Mouse (Mus musculus) C2C12 (cell line): ENCODE results near the gene Sde2. TPM values are rescaled to one million over a fixed set of nuclear protein-coding genes. Genes with fewer than 3 reads are reported as not detected.
"Not testable (repeated sequence)": the region's sequence is repeated elsewhere in the genome, so short reads cannot be mapped to it uniquely, and the experiment has no call there.

Source experiments
- H3K27me3 ChIP-seq: one replicate; pipeline ENCODE4 v1.6.1; 2011; ENCODE audit not compliant: control insufficient read depth, insufficient read depth, insufficient read length
- H3K36me3 ChIP-seq: one replicate; pipeline ENCODE4 v1.6.1; 2011; ENCODE audit not compliant: control insufficient read depth, insufficient read depth
- H3K4me3 ChIP-seq: one replicate; pipeline ENCODE4 v1.5.1; 2011; ENCODE audit warnings: mild to moderate bottlenecking, control low read depth; ENCODE audit not compliant: poor library complexity, insufficient read depth, severe bottlenecking
- H3K79me2 ChIP-seq: one replicate; pipeline ENCODE4 v1.6.1; 2011; ENCODE audit not compliant: control insufficient read depth, insufficient read depth
- H3K79me3 ChIP-seq: one replicate; pipeline ENCODE4 v1.6.1; 2011; ENCODE audit warnings: low read depth, control low read depth
- H3ac ChIP-seq: one replicate; pipeline ENCODE3; 2011; ENCODE audit warnings: low read depth; ENCODE audit not compliant: control insufficient read depth, insufficient read length
- CEBPB ChIP-seq: IDR thresholded peaks from one replicate; pipeline ENCODE4 v1.6.1; 2011; ENCODE audit warnings: low read depth, mild to moderate bottlenecking, control low read depth, moderate library complexity
- CTCF ChIP-seq: IDR thresholded peaks from one replicate; pipeline ENCODE4 v1.5.1; 2011; ENCODE audit not compliant: control insufficient read depth, insufficient read depth, insufficient read length
- FOSL1 ChIP-seq: IDR thresholded peaks from one replicate; pipeline ENCODE4 v1.8.0; 2011; ENCODE audit warnings: mild to moderate bottlenecking, low read length; ENCODE audit not compliant: poor library complexity, insufficient read depth, severe bottlenecking
- MAX ChIP-seq: IDR thresholded peaks from one replicate; pipeline ENCODE4 v1.6.1; 2011; ENCODE audit warnings: mild to moderate bottlenecking, control low read depth
- MYOD1 ChIP-seq: IDR thresholded peaks from one replicate; pipeline ENCODE4 v1.6.1; 2011; ENCODE audit warnings: low read depth; ENCODE audit not compliant: control insufficient read depth, insufficient read length
- MYOG ChIP-seq: IDR thresholded peaks from one replicate; pipeline ENCODE4 v1.6.1; 2011; ENCODE audit not compliant: control insufficient read depth, insufficient read length; ENCODE audit errors: extremely low read depth
- USF1 ChIP-seq: IDR thresholded peaks from one replicate; pipeline ENCODE4 v1.6.1; 2011; ENCODE audit warnings: low read depth, mild to moderate bottlenecking, control low read depth, moderate library complexity
- polyA plus RNA-seq: library from polyadenylated mRNA; unstranded; fragments of >200 nt; fragmentation: generic; extraction: Trizol; gene quantifications from one replicate; pipeline ENCODE4 v1.2.1, GENCODE M21; 2012; ENCODE audit warnings: missing spikeins

Gene Sde2
- polyA plus RNA-seq, 1 experiment = 17.7 TPM

- Histone ChIP-seq H3K4me3 (no peak overlapping the region), H3K36me3 (no peaks in the 10 kb centered on the region), H3K79me3 (no peaks in the 10 kb centered on the region), H3K79me2 (no peaks in the 10 kb centered on the region), H3K27me3 (peaks cover 9% of the 10 kb centered on the region), H3ac (no peak overlapping the region)
- TF ChIP-seq CEBPB = no peak
- TF ChIP-seq CTCF = no peak
- no peak for TF ChIP-seq MYOG
- no peak for TF ChIP-seq USF1
- TF ChIP-seq FOSL1 = no peak
- no peak for TF ChIP-seq MAX
- no peak for TF ChIP-seq MYOD1
Measured at GRCm38 (mm10) chr1:180884484-180884883, 33.6 kb downstream of the Sde2 start.

- H3K4me3 ChIP-seq = no peak overlapping the region
- peak; percentile 52 for TF ChIP-seq CEBPB
- TF ChIP-seq MAX = no peak
- no peak for TF ChIP-seq MYOG
- TF ChIP-seq CTCF = no peak
- H3ac ChIP-seq = no peak overlapping the region
- no peaks in the 10 kb centered on the region for H3K36me3 ChIP-seq
- no peaks in the 10 kb centered on the region for H3K79me2 ChIP-seq
- no peaks in the 10 kb centered on the region for H3K79me3 ChIP-seq
- H3K27me3 ChIP-seq = peaks cover 20% of the 10 kb centered on the region
Measured at GRCm38 (mm10) chr1:180888556-180889042, 37.7 kb downstream of the Sde2 start.

- no peak overlapping the region for H3ac ChIP-seq
- no peaks in the 10 kb centered on the region for H3K36me3 ChIP-seq
- no peak overlapping the region for H3K4me3 ChIP-seq
- H3K27me3 ChIP-seq = peaks cover 22% of the 10 kb centered on the region
- no peaks in the 10 kb centered on the region for H3K79me3 ChIP-seq
- TF ChIP-seq USF1 = no peak
- H3K79me2 ChIP-seq = no peaks in the 10 kb centered on the region
Measured at GRCm38 (mm10) chr1:180889172-180889571, 38.2 kb downstream of the Sde2 start.

- H3K79me2 ChIP-seq = no peaks in the 10 kb centered on the region
- TF ChIP-seq MYOG = no peak
- TF ChIP-seq CTCF = no peak
- no peak for TF ChIP-seq MAX
- no peak overlapping the region for H3K4me3 ChIP-seq
- H3K27me3 ChIP-seq = peaks cover 25% of the 10 kb centered on the region
- no peaks in the 10 kb centered on the region for H3K36me3 ChIP-seq
- no peak overlapping the region for H3ac ChIP-seq
- no peaks in the 10 kb centered on the region for H3K79me3 ChIP-seq
Measured at GRCm38 (mm10) chr1:180889841-180890240, 38.9 kb downstream of the Sde2 start.

GRCm38 (mm10) chr1:180892808-180893207 is 41.9 kb downstream of the Sde2 start, which contains the start of gene Lefty2:
Gene Lefty2 (plus strand): TSS chr1:180893108.
- Histone ChIP-seq H3ac (no peak within 1 kb of the TSS), H3K79me2 (no peaks in the 10 kb centered on the region), H3K4me3 (no peak within 1 kb of the TSS), H3K27me3 (peaks cover 43% of the 10 kb centered on the region), H3K79me3 (no peaks in the 10 kb centered on the region), H3K36me3 (no peaks in the 10 kb centered on the region)
- no peak for TF ChIP-seq MYOG

GRCm38 (mm10) chr1:180894088-180894987 is 43.4 kb downstream of the Sde2 start:
- not testable (repeated sequence) for H3ac ChIP-seq, H3K36me3 ChIP-seq, H3K79me2 ChIP-seq, H3K4me3 ChIP-seq, H3K79me3 ChIP-seq
- peaks cover 48% of the 10 kb centered on the region for H3K27me3 ChIP-seq
